Mouse (Mus musculus): Measurements from ENCODE around the gene Mov10l1.

The Mov10l1 gene

DNA sequence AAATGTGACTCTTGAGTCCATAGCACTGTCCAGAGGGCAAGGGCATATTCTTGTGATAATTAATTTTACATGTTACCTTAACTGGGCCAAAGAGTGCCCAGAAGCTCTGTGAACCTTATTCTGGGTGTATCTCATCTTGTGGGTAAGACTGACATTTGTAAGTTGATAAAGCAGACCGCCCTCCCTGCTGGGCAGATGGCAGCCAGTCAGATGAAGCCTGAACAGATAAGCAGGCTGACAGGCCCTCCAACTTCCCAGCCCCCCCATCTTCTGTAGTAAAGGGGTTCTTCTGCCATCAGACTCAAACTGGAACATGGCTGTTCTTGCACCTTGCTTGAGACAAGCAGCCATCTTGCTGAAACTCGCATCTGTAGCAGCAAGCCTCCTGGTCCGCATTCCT is 34.0 kb downstream of the Mov10l1 start:
- no peak for DNase-seq (ENCODE audit: low spot score)

DNA sequence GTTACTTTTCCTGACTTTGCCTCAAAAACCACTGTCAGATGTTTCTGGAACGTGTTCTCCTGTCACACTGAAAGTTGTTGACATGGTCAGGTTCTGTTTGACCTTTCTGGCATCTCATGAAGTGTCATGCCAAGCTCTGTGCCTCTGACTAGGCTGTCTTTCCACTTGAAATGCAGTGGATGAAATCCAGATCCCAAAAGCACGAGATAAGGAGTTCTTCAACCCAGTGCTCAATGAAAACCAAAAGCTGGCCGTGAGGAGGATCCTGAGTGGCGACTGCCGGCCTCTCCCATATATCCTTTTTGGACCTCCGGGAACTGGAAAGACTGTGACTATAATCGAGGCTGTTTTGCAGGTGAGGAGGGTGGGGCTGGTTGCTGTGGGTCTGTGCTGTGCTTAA is 37.4 kb downstream of the Mov10l1 start:
- DNase-seq (ENCODE audit: low spot score), result no peak

DNA sequence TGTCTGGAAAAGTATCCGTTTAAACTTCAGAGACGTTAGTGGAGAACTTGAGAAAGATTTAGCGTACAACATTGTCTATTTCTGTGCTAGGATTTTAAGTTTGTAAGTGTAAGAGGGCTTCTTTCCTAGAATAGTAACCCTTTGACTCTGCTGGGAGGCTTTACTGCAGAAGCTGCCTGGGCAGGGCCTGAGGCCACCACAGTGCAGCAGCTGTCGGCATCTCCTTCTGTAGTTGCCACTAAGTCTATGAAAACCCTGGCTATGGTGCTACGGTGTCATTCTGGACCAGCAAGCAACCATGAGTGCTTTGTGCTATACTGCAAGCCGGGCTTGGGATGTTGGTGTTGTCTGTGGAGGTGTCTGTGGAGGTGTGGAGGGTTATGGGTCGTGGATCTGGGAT is 37.8 kb downstream of the Mov10l1 start:
- DNase-seq (ENCODE audit: low spot score), result no peak

DNA sequence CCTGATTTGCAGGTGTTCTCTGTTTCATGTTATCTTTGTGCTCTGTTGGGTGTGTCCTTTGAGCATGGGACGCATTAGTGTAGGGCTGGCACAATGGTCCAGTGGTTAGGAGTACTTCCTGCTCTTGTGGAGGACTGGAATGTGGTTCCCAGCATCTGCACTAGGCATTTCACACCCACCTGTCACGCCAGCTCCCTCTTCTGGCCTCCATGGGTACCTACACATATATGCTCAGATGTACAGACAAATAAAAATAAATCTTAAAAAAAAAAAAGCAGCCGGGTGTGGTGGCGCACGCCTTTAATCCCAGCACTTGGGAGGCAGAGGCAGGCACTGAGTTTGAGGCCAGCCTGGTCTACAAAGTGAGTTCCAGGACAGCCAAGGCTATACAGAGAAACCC is 61.7 kb downstream of the Mov10l1 start:
- no peak for DNase-seq (ENCODE audit: low spot score)

DNA sequence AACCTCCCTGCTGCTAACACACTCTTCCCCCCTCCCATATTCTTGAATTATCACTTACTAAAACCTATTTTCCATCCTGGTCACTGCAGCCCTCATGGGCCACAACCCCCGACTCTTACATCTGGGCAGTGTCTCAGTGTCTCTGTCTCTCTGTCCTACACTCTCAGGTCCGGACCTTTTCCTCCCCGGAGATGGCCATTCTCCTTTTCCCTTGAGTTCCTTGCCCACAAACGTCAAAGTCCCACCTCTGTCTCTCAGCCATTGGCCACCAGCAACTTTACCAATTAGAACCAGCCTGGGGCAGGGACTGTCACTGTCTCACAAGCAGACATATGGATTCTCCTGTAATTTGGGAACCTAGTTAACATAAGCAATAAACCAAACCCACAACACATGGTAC is 63.6 kb downstream of the Mov10l1 start:
- no peak for DNase-seq (ENCODE audit: low spot score)

DNA sequence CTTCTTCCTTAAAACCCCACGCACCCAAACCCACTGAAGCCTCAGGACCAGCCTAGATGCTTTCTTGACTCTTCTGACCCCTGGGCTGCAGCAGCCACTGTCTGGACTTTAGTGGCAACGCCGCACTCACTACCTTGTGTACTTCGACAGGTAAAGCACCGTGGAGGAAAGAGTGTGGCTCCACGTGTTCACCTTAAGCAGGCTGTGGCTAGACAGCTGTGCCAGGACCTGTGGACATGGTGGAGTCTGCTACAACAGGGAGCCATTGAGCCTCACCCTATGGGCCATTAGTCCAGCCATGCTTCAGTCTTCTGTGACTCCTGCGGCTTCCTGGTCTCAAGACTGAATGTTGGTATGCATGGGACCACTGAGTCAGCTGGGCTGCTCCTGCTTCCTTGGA is 72.0 kb downstream of the Mov10l1 start:
- DNase-seq (ENCODE audit: low spot score), result no peak

DNA sequence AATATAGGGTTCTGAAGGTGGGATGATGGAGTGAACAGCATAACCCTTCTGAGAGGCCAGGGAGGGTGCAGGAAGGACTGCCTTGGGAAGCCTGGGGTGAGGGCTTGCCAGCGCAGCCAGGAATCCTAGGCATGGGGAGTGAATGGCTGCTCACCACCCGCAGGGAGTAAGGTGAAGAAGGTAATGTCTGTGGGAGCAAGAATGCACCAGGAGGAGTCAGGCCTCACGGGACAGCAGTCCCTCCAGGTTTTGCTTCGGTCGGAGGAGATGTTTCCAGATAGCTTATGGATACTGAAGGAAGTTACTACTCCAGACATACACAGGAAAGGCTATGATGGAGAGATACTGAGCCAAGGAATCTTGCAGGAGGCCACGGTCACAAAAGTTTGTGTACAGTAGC is 76.0 kb downstream of the Mov10l1 start:
- DNase-seq (ENCODE audit: low spot score), result no peak

DNA sequence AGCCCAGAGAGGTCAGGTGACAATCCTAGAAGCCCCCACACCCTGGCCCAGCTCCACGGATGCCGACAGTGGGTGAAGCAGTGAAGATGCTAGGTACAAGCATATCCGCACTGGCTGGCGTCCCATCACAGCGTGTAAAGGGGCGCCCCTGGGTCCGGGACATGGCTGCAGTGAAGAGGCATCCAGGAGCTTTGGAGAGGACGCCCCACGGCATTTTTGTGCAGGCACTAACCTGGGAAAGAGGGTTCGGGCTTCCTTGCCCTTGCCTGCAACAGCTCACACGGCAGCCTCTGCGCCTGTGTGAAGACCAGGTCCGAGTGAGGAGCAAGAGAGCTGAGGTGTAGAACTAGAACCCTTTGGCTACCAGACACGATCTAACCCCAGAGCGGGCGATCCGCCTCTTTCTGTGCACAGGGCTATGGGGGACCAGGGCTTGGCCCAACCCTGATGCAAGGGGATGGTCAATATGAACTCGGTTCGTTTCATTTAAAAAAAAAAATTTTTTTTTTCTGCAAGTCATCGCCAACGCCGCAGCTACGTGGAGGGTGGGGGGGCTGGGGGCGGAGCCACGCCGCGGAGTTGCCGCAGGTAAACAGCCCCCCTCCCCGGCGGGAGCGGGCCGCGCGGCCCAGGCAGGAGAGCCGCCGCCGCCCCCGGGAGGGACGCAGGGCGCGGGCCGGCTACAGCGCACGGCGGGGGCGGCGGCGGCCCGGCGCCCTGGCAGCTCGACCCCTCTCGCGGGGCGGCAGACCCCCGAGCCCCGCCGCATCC is 76.6 kb downstream of the Mov10l1 start, which contains the start of gene Panx2:
Panx2 (plus strand) TSS at position 574 of the 771 bp plus-strand sequence.
- peak; percentile 1 for DNase-seq (ENCODE audit: low spot score)

DNA sequence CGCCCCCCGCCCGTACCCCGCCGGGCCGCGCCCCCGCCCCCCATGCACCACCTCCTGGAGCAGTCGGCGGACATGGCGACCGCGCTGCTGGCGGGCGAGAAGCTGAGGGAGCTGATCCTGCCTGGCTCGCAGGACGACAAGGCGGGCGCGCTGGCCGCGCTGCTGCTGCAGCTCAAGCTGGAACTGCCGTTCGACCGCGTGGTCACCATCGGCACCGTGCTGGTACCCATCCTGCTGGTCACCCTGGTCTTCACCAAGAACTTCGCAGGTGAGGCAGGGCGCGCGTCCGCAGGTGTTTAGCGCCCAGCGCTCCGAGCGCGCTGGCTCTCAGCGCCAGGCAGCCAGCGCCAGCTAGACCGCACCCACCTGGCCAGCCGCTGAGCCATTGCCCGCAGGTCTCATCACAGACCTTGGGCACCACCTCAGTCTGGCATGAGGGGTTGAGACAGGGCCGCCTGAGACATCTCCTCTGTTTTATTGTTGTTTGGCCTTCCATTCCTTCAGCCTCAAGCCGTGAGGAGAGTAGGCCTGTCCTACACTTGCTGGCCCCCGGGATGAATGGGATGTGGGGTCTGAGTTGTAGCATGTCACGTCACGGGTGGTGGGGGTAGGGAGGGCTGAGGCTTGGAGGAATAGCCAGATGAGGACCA is 77.4 kb downstream of the Mov10l1 start:
- peak; percentile 2 for DNase-seq (ENCODE audit: low spot score)

DNA sequence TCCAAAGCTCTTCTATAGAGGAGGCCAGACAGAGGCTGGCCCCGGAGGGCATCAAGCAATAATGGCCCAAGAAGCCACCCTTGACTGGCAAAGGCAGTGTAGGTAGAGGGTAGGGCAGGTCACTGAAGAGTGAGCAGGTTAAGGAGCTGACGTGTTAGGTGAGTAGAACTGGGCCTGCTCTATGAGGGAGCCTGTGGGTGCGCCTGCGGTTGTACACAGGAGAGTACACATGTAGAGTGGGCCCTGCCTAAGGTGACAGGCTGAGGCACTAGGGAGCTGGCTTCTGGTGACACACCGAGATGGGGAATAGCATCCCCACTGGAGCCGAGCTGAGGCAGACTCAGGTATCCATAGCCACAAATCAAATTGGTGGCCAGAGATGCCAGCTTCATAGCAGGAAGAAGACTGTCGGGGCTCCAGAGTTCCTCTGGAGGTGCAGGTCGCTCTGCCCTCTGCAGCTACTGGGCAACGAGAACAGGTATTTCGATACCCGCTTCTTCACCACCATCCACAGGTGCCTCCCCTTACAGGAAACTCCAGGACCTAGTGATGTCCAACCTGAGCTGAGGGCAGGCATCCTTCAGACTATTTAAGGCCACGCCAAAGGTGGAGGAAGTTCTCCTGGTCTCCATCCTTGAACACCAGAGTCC is 78.2 kb downstream of the Mov10l1 start:
- no peak for DNase-seq (ENCODE audit: low spot score)

DNA sequence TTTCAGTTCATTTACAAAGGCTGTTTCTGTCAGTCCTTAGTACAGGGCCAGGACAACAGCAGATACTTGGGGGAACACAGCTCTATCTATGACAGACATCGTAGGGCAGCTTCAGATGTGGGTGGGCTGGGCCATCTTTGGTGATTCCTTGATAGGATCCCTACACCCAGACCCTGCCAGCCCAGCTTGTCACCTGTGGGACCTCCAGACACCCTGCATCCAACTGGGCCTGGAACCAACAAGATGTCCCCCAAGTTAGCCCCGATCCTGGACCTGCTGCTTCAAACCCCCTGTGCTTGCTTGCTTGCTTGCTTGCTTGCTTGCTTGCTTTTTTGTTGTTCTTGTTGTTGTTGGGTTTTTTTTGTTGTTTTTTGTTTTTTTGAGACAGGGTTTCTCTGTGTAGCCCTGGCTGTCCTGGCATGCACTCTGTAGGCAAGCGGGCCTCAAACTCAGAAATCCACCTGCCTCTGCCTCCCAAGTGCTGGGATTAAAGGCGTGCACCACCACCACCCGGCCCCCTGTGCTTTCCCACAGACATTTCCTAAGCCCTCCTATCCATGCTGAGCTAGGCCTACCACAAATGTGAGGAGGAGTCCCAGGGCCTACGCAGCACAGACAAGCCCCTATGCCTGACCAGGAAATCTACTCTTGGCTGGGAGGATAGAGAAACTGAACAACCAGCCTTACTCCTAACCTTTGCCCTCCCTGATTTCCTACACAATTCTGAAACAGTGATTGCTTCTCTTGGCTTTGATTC is 79.2 kb downstream of the Mov10l1 start:
- no peak for DNase-seq (ENCODE audit: low spot score)

DNA sequence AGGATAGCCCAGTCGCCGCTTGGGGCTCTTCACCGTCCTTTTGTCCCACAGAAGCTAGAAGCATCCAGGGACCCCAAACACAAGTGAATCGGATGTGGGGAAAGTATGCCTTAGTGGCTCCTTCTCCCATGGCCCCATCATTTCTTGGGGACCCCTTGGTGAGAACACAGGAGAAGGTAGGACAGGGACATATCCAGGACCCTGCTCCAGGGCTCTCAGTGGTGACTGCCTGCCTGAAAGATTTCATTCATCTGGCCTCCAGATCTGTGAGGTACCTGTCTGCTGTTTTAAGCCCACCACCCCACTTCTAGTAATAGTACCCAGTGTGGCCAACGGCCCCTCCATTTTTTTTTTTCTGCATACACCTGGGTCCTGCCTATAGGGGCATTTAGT is 79.8 kb downstream of the Mov10l1 start:
- no peak for DNase-seq (ENCODE audit: low spot score)

DNA sequence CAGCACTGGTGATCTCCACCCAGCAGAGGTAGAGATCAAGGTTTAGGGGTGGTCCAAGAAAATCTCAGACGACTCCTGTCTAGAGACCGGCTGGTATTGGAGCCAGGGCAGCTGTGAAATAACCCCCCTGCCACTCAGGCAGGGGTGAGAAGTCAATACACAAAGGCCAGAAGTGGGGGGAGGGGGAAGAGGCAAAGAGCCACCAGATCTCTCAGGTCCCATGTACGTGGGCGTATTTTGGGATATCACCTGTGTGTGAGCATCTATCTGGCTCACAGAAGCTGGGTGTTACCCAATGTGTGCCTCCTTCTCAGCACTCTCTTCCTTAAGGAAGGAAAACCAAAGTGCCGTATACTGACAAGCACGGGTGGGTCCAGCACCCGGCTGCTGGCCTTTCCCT is 80.3 kb downstream of the Mov10l1 start:
- no peak for DNase-seq (ENCODE audit: low spot score)

DNA sequence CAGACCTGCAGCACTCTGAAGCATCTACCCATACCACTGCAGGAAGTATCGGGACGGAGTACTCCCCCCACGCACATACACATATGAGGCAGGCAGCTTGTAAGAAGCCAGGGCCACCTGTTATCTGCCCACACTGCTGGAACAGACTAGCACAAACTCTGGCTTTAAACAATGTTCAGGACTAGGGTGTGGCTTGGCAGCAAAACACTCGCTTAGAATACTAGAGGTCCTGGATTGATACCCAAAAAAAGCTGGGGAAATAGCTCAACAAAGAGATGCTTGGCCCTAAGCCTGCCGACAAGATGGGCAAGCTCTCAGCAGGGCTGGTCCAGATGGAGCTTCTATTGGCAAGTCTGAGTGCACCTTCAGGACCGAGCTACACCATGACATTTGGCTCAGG is 80.8 kb downstream of the Mov10l1 start:
- no peak for DNase-seq (ENCODE audit: low spot score)

DNA sequence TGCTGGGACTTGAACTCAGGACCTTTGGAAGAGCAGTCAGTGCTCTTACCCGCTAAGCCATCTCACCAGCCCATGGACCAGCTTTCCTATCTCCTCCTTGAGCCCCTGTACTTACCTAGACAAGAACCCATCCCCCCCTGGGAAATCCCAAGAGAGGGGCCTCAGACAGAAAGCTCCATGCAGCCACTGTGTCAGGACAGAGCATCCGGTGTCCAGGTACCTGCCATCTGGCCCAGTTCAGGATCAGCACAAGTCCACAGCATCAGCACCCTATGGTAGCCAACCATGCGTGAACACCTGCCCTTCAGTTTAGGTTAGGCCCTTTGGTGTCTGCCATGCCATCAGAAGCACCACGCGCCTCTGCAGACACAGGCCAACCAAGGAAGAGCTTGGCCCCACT is 82.2 kb downstream of the Mov10l1 start:
- DNase-seq (ENCODE audit: low spot score), result no peak

DNA sequence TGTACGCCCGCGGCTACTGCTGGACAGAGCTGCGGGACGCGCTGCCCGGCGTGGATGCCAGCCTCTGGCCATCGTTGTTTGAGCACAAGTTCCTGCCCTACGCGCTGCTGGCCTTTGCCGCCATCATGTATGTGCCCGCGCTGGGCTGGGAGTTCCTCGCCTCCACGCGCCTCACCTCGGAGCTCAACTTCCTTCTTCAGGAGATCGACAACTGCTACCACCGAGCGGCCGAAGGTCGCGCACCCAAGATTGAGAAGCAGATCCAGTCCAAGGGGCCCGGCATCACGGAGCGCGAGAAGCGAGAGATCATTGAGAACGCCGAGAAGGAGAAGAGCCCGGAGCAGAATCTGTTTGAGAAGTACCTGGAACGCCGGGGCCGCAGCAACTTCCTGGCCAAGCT is 84.9 kb downstream of the Mov10l1 start:
- no peak for DNase-seq (ENCODE audit: low spot score)

DNA sequence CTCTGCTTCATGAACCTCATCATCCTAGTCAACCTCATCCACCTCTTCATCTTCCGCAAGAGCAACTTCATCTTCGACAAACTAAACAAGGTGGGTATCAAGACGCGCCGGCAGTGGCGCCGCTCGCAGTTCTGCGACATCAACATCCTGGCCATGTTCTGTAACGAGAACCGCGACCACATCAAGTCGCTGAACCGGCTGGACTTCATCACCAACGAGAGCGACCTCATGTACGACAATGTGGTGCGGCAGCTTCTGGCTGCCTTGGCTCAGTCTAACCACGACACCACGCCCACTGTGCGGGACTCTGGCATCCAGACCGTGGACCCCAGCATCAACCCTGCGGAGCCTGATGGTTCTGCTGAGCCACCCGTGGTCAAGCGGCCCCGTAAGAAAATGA is 85.5 kb downstream of the Mov10l1 start:
- DNase-seq (ENCODE audit: low spot score), result no peak

DNA sequence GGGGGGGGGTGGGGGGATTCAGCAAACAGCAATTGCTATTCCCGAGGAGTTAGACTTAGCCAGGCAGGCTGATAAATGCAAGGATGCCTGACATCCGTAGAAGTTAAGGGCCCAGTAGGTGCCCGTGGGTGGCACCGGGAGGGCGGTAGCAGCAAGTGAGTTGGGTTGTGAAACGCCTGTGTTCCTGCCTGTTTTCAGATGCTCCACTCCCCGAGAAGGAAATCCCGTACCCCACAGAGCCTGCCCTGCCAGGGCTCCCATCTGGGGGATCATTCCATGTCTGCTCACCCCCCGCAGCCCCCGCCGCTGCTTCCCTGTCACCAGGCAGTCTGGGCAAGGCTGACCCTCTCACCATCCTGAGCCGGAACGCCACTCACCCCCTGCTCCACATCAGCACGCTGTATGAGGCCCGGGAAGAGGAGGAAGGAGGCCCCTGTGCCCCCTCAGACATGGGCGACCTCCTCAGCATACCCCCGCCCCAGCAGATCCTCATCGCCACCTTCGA is 86.7 kb downstream of the Mov10l1 start:
- DNase-seq (ENCODE audit: low spot score), result no peak

DNA sequence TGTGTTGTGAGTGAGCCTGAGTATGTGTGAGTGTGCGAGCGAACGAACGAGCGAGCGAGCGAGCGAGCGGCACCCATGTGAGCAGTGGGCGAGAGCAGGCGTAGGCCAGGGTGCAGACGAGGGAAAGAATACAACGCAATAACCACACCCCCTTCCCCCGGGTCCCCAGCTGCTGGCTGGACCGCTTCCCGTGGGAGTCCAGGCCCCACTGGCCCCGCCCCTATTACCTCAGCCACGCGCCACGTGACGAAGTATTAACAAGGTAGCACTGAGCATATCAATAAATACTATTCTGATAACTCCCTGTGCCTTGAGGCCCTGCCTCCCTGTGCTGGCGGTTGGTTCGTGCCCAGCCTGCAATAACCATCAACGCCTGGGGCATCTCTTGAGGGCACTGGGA is 87.9 kb downstream of the Mov10l1 start:
- no peak for DNase-seq (ENCODE audit: low spot score)

DNA sequence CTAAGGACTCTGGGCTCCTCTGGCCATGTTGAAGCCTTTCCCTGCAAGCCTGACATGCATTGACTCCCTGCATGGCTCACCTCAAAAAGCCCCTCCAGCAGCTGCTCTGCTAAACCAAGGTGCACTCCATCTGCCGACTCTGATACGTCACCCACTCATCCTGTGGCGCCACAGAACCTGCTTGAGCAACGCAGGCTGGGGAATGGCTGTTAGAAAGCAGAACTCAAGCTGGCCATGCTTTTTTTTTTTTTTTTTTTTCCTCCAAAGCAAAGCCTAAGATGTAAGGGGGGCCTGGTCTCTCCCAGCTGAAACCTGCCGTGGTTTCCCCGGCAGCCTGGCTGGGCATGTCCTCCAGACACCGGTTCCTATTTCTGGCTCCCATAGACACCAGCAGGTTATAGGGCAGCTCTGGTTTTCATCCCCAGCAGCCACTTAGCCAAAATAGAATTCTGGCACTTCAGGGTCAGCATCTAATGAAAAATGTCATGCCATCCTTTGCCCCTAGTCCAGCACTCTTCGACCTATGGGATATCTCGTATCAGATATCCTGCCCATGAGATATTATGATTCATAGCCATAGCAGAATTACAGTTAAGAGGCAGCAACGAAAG is 91.4 kb downstream of the Mov10l1 start:
- DNase-seq (ENCODE audit: low spot score), result no peak

DNA sequence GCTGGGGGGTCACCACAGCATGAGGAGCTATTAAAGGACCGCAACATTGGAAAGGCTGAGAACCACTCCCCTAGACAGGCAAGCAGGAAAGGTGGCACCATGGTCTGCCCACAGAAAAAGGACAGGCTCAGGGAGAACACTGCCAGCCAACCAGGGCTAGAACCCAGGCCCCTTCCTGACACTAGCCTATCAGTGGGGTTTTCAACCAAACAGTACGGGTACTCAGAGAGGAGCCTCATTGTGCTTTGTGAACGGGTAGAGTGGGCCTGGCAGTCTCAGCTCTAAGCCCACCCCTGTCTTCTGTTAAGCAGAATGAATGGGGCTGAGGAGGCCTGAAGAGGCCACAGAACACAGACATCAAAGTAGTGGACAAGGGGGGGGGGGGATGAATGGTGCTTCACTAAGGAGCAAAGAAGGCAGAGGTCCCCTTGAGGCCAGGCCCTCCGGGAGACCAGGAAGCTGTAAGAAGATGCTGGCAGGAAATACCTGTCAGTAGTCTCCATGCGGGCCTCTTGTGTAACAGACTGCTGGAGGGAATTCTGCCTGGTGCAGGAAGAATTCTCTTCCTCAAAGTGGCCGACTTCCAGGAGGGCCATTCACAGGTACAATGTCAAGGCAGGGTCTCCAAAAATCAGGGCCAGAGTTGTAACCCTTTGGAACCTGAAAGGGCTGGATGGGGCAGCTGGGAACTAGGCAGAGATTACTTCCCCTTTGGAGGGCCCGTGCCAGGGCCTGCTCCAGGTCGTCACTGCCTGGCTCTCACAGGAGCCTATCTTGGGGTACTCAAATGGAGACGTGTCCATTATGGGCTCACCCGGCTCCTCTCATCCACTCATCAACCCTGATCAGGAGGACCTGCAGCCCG is 92.1 kb downstream of the Mov10l1 start, which contains the start of gene Trabd:
Trabd (plus strand) TSS at position 512 of the 865 bp plus-strand sequence.
- DNase-seq (ENCODE audit: low spot score), result no peak
